Mouse (Mus musculus) heart, adult 9 months (tissue): ENCODE measurements at regions not wholly inside any gene's neighbourhood (a gene's known extent, or its start where the extent isn't known, plus 50 kb on each side); places are given as distances from the start of the nearest gene placed in this dataset.
A peak's percentile ranks its signal among the peaks of the same experiment; 100 is the strongest.

Experiments
- DNase-seq, 2 experiments: peaks; one replicate each; pipeline ENCODE4 v3.0.0; 2022; ENCODE audit warnings: low spot score in 2 of 2

DNA sequence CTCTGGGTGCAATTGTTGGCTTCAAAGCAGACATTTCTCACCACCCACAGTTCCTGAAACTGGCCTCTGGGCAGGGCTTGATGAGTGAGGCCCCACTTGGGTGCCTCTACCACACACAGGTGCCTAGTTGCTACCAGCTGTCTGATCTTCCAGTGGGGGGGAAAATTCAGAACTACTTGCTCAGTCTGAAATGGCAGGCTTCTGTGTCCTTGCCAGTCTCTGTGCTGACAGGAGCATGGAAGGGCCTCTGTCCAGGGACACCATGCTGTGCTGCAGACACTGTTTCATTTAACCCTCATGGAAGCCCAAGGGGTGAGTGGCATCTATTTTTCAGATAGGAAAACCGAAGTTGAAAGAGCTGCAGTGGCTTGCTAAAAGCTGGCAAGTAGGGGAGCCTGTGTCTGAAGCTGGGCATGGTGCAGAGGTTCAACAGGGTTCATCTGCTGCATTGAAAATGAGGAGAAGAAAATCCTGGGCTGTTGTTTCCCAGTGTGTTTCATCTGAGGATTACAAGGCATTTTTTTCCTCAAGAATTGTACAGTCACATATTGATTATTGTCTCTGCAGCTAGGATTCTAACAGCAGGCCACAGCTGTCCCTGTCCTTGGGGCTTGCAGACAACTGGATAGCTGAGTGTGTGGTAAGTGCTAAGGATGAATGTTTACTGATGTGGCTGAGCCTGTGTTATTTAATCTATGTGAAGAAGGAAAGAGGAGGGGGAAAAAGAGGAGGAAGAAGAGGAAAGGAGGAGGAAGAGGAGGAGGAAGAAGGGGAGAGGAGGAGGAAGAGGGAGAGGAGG is 78.4 kb upstream of the Gadd45a start:
- DNase-seq = no peak

DNA sequence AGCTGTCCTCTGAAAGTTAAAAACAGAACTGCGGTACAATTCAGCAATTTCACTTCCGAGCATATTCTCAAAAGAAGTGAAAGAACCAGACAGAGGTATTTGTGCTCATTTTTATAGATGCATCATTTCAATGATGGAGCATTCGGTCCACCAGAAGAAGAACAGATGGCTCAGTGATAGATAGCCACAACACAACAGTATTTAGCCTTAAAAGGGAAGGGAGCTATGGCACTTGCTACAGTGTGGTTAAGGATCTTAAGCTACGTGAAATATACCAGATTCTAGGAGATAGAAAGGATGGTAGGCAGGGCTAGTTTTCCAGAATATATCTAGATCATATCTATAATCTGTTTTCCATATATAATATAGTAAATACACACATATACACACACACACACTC is 77.5 kb upstream of the Gadd45a start:
- no peak for DNase-seq

DNA sequence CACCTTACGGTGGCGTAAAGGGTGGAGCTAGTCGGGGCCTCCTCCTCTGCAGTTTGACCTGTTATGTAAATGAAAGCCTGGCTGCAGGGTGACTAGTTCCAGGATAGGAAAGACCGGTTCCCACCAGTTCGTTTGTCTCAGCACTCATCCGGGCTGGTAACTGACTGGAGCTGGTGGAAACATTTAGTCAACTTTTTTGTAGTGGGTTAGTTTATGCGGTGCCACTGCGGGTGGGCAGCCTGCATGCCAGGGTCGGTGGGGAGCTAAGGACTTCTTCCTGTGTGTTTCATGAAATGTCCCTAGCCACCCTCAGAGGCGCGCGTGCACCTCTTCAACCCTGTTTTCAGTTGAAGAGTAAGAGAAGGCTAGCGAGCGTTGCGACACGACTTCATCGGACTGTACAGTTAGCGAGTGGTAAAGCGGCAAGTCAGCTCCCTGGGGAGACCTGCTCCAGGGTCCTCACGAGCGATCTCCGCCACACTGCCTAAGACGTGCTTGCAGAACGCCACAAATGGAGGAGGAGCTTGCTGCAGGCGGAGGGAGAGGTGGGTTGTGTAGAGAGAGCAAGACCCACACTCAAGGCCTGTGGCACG is 76.5 kb upstream of the Gadd45a start:
- DNase-seq = no peak

DNA sequence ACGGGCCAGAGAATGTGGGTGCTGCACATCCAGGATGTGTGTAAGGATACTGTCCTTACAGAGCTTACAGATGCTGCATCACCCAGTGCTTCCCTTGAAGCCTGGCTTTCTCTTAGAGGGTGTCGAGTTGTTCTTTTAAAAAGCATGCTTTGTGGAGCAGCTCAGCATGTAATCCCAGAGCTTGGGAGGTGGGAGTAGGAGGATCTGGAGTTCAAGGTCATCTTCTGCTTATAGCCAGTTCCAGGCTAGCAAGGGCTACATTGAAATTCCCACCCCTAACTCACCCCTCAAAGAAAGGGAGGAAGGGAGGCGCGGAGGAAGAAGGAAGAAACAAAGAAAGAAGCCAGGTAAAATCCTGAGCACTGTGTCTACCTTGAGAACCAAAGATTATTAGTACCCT is 76.0 kb upstream of the Gadd45a start:
- DNase-seq = no peak

DNA sequence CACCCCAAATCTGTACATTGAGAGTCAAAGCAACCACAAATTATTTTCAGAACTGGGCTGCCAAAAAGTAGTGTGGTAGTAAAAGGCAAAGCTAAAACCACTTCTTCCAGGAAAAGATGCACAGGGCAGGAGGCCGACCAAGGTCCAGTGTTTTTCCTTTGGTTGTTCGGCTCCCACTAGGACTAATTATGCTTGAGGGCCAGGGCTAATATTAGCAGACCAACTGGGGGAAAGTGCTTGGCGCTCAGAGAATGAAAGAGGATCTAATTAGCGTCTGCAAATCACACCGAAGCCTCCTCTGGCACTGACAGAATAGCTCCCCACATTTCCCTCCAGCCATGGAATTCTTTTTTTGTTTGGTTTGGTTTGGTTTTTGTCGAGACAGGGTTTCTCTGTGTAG is 75.1 kb upstream of the Gadd45a start:
- no peak for DNase-seq

DNA sequence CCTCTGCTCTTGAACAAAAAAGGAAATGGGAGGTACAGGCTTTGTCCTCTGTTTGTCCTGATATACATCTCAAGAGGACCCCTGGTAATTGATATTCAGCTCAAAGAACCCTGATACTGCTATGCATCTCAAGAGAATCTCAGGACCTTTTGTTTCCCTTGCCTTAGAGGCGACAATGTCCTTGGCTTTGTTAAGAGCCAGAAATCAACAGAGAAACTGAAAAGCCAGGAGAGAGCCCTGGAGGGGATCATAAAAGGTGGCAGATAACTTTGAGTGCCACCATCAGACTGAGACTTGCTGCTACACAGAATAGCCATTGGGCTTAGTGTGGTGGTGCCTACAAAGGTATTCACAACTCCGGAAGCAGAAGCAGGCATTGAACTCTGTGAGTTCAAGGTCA is 74.3 kb upstream of the Gadd45a start:
- DNase-seq = no peak

DNA sequence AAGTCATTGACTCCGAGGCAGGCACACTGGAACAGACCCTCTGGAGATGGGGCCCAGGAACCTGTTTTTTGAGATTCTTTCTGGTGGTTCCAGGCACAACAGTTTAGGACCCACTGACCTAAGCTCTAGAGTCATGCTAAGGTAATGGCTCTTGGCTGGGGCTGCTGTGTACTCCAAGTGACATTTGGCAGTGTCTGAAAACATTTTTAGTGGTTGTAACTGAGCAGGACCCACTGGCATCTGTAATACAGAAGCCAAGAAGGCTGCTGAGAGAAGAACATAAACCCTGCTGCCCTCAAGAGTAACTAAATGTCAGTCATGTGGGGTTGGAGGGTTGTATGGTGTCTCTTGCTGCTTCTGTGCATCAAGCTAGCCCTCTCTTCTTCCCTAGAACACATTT is 73.1 kb upstream of the Gadd45a start:
- no peak for DNase-seq

DNA sequence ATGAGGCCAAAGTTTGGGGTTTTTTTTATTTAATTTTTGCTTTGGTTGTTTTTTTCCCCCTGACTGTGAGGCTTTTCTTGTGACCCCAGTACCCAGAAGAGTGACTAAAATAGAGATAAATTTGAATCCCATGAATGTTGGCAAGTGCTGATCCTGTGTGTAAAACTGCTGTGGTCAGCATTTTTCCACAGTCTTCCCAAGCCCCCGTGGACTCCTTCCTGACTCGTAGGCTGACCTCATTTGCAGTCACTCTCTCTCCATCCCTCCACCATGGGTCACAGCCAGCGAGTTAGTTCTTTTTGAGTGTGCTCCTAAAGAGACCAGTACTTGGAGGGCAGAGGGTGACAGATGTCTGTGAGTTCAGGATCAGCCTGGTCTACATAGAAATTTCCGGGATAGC is 72.5 kb upstream of the Gadd45a start:
- DNase-seq = no peak

DNA sequence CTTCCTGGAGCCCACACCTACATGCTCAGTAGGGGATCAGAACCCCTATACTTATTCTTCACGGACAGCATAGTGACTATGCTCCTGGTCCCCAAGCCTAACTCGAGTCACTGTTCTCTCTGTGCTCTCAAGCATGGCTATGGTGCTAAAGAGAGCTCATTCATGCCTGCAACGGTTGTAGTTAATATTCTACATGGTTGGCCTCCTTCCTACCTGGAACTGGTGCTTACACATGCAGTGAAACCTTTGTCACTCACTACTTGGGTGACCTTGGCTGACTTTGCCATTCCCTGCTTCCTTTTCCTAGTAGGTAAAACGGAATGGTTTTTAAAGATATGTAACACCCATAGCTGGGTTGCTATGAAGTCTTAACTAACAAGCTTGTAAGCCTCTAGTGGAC is 70.3 kb upstream of the Gadd45a start:
- no peak for DNase-seq

DNA sequence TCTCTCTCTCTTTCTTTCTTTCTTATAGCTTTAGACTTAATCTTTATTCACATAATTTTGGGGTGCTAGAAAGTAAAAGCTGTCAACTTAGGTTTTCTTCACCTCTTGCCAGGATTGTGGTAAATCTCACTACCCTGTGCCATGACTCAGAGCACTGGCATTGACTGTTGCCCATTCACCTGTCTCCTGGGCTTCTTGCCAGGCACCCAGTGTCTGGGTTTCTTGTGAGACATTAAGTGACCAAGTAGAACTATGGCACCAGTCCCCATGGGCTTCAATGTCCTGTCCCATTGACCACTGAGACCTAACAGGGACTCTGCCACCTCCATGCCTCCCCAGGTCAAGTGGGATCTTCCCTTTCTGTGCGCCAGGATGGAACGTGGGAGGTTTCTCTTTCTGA is 69.2 kb upstream of the Gadd45a start:
- no peak for DNase-seq

DNA sequence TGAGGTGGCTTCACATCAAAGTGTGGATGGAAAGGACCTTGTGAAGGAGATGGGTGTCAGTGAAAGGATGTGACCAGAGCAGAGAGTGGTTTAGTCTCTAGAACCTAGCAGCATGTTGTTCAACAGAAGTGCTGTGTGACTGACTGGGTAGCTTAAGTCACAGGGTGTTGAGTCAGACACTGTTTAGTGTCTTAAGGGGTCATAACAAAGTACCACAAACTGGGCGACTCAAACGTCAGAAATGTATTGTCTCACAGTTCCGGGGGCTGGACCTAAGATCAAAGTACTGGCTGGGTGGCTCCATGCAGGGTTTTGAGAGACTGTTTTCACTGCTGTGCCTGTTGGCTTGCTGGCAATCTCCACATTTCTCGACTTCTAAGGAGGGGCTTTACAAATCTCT is 68.1 kb upstream of the Gadd45a start:
- DNase-seq = no peak

DNA sequence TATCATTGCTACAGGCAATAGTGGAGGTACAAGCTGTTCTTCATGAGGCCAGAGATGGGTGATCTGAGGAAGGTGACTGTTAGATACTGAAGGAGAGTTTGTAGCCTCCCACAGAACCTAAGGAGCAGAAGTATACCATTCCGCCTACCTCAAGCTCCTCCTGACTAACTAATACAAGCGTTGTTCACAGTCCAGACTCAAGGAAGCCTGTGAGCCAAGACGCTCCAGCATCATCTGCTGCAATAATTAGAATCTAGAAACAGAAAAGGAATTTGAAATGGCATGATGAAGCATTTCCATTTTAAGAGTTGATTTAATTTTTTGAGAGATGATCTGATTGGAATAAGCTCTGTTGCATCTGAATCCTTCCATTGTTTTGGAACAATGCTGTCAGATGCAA is 66.9 kb upstream of the Gadd45a start:
- DNase-seq = no peak

DNA sequence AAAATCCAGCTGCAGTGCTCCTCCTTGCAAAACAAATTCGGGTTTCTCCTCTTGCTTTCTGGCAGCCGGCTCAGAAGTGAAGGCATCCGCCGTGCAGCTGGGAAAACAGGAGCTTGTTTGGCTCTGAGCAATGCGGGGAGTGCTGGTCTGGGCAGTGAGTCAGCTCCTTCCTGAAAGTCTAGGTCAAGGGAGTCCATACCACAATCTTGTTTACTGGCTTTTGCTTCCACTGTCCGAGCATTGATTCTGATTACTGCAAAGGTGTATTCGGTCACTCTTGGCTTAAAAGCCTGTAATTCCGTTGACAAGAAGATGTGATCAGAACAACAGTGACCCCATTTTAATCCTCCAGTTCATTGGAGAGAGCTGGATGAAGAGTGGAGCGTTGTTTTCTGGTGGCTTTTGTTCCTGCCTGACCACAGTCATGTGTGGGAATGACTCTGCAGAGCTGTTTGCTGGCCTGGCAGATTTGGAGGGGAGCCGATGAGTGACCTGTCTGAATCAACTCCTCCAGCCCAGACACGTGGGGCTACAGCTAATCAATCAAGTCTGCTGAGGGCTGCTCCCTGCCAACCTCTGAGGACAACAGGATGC is 65.4 kb upstream of the Gadd45a start:
- peak; percentile 79 to 85 for DNase-seq

DNA sequence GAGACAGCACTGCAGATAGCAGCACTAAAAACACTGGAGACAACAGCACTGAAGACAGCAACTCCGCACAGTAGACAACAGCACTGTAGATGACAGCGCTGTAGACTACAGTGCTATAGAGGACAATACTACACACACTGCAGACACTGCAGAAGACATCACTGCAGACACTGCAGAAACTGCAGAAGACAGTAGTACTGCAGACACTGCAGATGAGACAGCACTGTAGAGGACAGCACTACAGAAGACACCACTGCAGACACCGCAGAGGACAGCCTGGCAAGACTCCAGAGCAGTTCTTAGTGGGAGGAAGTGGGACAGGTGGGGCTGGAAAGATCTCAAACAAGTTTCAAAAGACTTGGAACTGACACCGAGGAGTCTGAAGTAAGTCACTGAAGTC is 64.8 kb upstream of the Gadd45a start:
- DNase-seq = no peak

DNA sequence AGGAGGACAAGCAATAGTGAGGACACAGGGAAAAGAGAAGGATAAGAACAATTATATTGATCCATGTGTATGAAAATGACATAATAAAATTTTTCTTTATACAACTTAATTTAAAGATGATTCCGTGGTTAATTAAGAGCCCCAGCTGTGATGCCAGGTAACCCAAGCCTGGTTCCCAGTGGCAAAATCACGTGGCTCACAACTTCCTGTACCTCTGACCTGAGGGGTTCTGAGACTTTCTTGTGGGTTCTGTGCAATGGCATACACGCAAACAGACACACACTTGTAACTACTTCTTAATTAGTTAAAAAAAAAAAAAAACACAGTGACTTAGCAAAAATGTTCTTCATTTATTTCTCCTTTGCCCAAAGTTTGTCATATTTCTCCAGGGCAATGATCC is 57.2 kb upstream of the Gadd45a start:
- no peak for DNase-seq

DNA sequence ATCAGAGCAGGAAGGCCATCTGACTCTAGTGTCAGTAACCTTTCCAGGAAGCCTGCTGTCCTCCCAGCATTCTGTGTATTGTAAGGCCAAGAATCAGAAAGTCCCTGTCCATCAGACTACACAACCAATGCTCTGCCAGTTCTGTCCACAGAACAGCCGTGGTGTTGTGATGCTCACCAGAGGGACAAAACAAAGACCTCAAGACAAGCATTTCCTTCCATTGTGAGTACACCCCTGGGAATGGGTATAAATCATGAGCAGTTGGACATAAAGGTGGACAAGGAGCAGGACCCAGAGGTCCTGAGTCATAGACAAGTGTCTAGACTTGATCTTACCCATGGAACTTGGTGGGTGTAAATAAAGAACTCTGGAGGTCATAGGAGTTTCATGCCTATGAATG is 55.9 kb upstream of the Gadd45a start:
- DNase-seq = no peak

DNA sequence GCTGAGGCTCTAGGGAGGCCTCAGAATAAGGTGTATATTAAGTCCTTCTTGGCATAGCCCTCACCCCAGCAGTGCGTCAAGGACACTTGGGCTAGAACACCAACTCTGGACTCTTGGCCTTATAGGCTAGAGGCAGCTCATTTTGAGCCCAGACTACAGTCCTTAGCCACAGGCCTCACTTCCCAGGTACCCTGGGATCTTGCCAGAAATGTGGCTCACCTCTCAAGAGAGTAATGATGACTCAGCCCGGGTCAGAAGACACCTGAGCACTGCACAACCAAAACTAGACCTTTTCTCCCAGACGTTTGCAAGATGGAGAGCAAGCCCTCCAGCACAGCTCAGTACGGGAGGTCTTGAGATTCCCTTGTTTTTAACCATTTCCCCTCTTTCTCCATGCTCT is 52.9 kb upstream of the Gadd45a start:
- DNase-seq = no peak

DNA sequence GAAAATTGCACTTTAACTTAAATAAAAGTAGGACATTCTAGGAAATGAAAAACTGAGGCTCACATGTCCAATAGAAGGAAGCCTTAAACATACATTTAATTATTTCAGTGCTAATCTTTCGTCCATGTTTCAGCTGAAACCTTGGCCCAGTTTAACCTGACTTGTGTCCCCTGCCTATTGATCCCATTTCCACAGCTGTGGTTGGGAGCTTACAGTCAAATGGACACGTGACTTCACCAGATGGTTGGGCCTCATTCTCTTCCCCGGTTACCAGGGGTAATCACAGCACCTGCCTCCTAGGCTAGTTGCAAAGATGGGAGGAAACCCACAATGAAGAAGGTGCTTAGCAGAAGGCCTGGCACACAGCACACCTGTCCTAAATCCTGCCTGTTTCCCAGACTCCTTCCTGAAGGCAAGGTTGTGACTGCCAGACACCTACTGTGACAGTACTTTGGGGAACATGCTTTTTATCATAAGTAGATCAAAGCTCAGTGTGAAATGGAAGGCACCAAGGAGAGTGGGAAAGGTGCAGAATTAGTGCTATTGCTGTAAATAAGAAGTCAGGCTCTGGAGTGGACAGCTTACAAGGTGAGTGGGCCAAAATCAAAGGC is 52.4 kb upstream of the Gadd45a start:
- no peak for DNase-seq

DNA sequence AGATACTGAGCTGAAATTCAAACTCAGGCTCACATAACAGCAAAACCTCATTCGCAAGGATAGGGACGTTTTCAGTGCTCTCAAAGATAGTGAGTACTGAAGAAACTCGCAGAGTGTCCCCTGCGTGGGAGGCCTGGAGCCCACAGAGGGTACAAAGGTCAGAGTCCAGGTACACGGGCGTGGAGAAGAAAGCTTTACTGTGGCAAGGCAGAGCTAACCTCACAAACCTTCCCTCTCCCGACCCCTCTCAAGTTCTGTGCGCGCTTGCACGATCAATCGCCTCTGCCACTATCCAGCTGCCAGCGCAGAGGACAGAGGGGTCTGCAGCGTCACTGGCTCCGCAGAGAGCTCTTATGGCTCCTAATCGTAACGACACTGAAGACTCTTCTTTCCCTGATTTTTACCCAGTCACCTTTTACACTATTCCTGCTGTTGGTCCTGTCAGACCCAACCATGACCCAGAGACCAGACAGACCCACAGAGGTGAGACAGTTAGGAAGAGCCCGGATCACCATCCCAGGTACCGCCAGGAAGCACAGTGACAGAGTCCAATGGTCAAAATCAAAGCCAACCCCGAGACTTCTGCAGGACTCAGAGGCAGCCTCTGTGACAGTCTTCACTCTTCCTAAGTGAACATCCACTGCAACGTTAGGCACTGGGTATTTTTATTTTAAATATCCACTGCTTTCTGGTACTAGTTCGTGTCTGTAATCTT is 51.6 kb upstream of the Gadd45a start:
- no peak for DNase-seq

DNA sequence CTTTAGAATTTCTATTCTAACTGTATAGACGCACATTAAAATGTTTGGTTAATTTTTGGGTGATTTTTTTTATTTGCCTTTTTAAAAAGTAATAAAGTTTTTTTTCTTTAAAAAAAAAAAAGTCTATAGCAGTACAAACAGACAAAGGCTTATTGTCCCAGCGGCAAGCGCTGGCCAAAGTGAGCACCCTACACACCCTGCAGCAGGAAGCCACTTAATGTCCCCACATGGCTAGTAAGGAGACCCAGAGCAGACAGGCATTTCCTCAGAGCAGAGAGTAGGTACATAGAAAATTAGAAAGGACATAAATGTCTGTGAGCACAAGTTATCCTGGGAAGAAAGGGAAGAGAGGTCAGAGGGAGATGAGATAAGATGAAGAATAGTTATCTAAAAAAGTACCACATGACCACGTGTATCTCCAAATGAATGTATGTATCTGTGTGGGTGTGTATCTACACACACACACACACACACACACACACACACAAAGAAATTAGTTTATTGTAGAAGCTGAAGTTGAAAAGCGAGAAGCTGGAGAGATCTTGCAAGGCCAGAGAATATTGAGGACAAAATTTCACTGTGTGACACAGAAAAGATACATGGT is 50.7 kb upstream of the Gadd45a start:
- no peak for DNase-seq

DNA sequence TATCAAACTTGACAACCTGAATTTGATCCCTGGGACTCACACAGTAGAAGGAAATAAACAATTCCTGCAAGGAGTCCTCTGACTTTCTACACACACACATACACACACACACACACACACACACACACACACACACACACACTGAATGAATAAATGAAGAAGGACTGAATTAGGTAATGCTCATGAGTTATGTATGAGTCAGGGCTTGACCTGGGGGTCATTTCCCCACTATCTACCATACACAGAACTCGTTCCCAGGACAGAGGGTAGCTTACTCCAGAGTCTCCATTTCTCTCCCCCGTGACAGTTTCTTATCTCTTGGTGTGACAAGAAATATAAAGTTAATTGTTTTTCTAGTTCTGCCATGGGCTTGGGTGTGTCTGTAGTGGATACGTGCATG is 50.1 kb upstream of the Gadd45a start:
- DNase-seq = no peak
